Mouse (Mus musculus) heart, adult 2 months (tissue): Measurements from ENCODE around the gene Ifna16.

Experiments
- CTCF ChIP-seq: fragments of 200-600 bp; IDR thresholded peaks from 2 replicates; pipeline ENCODE4 v1.8.1; 2022; ENCODE audit warnings: antibody characterized with exemption, mild to moderate bottlenecking, moderate library complexity
- EP300 ChIP-seq: fragments of 200-500 bp; IDR thresholded peaks from 2 replicates; pipeline ENCODE4 v1.6.1; 2011; ENCODE audit warnings: low read depth, low read length, control low read depth; ENCODE audit not compliant: insufficient read depth
- POLR2A ChIP-seq: fragments of 200-500 bp; IDR thresholded peaks from 2 replicates; pipeline ENCODE4 v1.6.1; 2011; ENCODE audit warnings: mild to moderate bottlenecking, low read depth, low read length, control low read depth; ENCODE audit not compliant: insufficient read depth

GRCm38 (mm10) chr4:88655461-88655860 lies 21.3 kb downstream of the Ifna16 start:
- TF ChIP-seq CTCF (no peak), POLR2A (no peak), EP300 (no peak)
